Mouse (Mus musculus): Measurements from ENCODE around the gene 1520401A03Rik.

GRCm38 (mm10) chr17:23674271-23674952, 48.2 kb downstream of the 1520401A03Rik start:
- no peak for TF ChIP-seq POLR2A (IDR thresholded peaks at IDR 0.05; ENCODE audit: extremely low read depth, insufficient read depth, low read length)
- TF ChIP-seq CTCF (IDR thresholded peaks at IDR 0.05; ENCODE audit: extremely low read depth, insufficient read depth, low read length) = no peak

All from cortical plate, adult 2 months (tissue).